Mouse (Mus musculus): ENCODE measurements around the gene Inafm2.

DNA sequence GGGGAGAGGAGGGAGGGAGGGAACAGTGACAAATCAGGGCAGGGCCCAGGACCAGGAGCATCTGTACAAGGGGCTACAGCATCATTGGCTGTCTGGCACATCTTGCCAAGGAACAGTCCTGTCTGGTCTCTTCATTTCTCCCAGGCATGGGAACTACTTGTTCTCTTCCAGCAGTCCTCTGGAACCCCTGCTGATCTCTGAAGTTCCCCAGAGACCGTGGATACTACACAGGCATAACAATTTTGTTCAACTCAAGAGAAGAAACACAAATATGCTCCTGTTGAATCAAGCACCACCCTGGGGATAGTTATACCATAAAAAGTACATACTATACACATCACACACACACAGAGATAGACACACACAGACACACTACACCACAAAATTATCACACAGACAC lies 35.6 kb downstream of the Inafm2 start:
- TF ChIP-seq EP300 (IDR thresholded peaks at IDR 0.05; ENCODE audit: insufficient read depth, low read depth, low read length) (no peak), CTCF (IDR thresholded peaks at IDR 0.05; ENCODE audit: low read depth, low read length) (no peak)

All from ES-Bruce4 (cell line).